Mouse (Mus musculus): ENCODE measurements at regions not wholly inside any gene's neighbourhood (a gene's known extent, or its start where the extent isn't known, plus 50 kb on each side); places are given as distances from the start of the nearest gene placed in this dataset.

- WGBS = 63% methylated on average over 8 of the region's 8 CpGs
- TF ChIP-seq EP300 (IDR thresholded peaks at IDR 0.05; ENCODE audit: low read depth) (no peak), CTCF (IDR thresholded peaks at IDR 0.05; ENCODE audit: low read depth) (no peak)
Measured at GRCm38 (mm10) chr10:91685164-91686027, 504.3 kb upstream of the Tmpo start.

GRCm38 (mm10) chr10:91679641-91680040 is 498.5 kb upstream of the Tmpo start:
- Histone ChIP-seq H3K27me3 (ENCODE audit: control insufficient read depth, insufficient read depth, low read length) (no peaks in the 10 kb centered on the region), H3K36me3 (replicated peaks; ENCODE audit: control insufficient read depth, insufficient read depth, low read length) (no peaks in the 10 kb centered on the region), H3K4me2 (ENCODE audit: low read depth, low read length) (no peak overlapping the region), H3K9me3 (replicated peaks; ENCODE audit: control insufficient read depth, low read length) (no peaks in the 10 kb centered on the region), H3K9ac (replicated peaks; ENCODE audit: low read depth, low read length) (no peak overlapping the region), H3K4me3 (ENCODE audit: low read depth, low read length) (no peak overlapping the region), H3K27ac (ENCODE audit: low read depth) (no peak overlapping the region), H3K4me1 (ENCODE audit: control insufficient read depth, insufficient read depth) (no peaks in the 10 kb centered on the region)
- no peak for TF ChIP-seq CTCF (IDR thresholded peaks at IDR 0.05; ENCODE audit: low read depth)
- no peak for TF ChIP-seq EP300 (IDR thresholded peaks at IDR 0.05; ENCODE audit: low read depth)
- DNase-seq (ENCODE audit: low spot score) (no peak), ATAC-seq (ENCODE audit: insufficient read depth, low read depth) (no peak)

More at GRCm38 (mm10) chr10:91685164-91686027, 504.3 kb upstream of the Tmpo start:
- no peak for ATAC-seq (ENCODE audit: insufficient read depth, low read depth)
- no peak overlapping the region for H3K9ac ChIP-seq (replicated peaks; ENCODE audit: low read depth, low read length)
- no peak for DNase-seq (ENCODE audit: low spot score)
- H3K4me3 ChIP-seq (ENCODE audit: low read depth, low read length) = no peak overlapping the region
- H3K27me3 ChIP-seq (ENCODE audit: control insufficient read depth, insufficient read depth, low read length) = no peaks in the 10 kb centered on the region
- no peaks in the 10 kb centered on the region for H3K4me1 ChIP-seq (ENCODE audit: control insufficient read depth, insufficient read depth)
- H3K4me2 ChIP-seq (ENCODE audit: low read depth, low read length) = no peak overlapping the region
- H3K36me3 ChIP-seq (replicated peaks; ENCODE audit: control insufficient read depth, insufficient read depth, low read length) = no peaks in the 10 kb centered on the region
- no peaks in the 10 kb centered on the region for H3K9me3 ChIP-seq (replicated peaks; ENCODE audit: control insufficient read depth, low read length)
- H3K27ac ChIP-seq (ENCODE audit: low read depth) = no peak overlapping the region

- ATAC-seq (ENCODE audit: insufficient read depth, low read depth) (no peak), DNase-seq (ENCODE audit: low spot score) (no peak)
- Histone ChIP-seq H3K9ac (replicated peaks; ENCODE audit: low read depth, low read length) (no peak overlapping the region), H3K27me3 (ENCODE audit: control insufficient read depth, insufficient read depth, low read length) (no peaks in the 10 kb centered on the region), H3K27ac (ENCODE audit: low read depth) (no peak overlapping the region), H3K9me3 (replicated peaks; ENCODE audit: control insufficient read depth, low read length) (no peaks in the 10 kb centered on the region), H3K4me3 (ENCODE audit: low read depth, low read length) (no peak overlapping the region), H3K4me1 (ENCODE audit: control insufficient read depth, insufficient read depth) (no peaks in the 10 kb centered on the region), H3K4me2 (ENCODE audit: low read depth, low read length) (no peak overlapping the region), H3K36me3 (replicated peaks; ENCODE audit: control insufficient read depth, insufficient read depth, low read length) (no peaks in the 10 kb centered on the region)
- no peak for TF ChIP-seq EP300 (IDR thresholded peaks at IDR 0.05; ENCODE audit: low read depth)
- TF ChIP-seq CTCF (IDR thresholded peaks at IDR 0.05; ENCODE audit: low read depth) = no peak
Measured at GRCm38 (mm10) chr10:91637911-91638310, 456.8 kb upstream of the Tmpo start.

GRCm38 (mm10) chr10:91628672-91629071 is 447.6 kb upstream of the Tmpo start:
- Histone ChIP-seq H3K9ac (replicated peaks; ENCODE audit: low read depth, low read length) (no peak overlapping the region), H3K4me2 (ENCODE audit: low read depth, low read length) (no peak overlapping the region), H3K27me3 (ENCODE audit: control insufficient read depth, insufficient read depth, low read length) (no peaks in the 10 kb centered on the region), H3K4me1 (ENCODE audit: control insufficient read depth, insufficient read depth) (no peaks in the 10 kb centered on the region), H3K27ac (ENCODE audit: low read depth) (no peak overlapping the region), H3K4me3 (ENCODE audit: low read depth, low read length) (no peak overlapping the region), H3K9me3 (replicated peaks; ENCODE audit: control insufficient read depth, low read length) (no peaks in the 10 kb centered on the region), H3K36me3 (replicated peaks; ENCODE audit: control insufficient read depth, insufficient read depth, low read length) (no peaks in the 10 kb centered on the region)
- TF ChIP-seq EP300 (IDR thresholded peaks at IDR 0.05; ENCODE audit: low read depth) (no peak), CTCF (IDR thresholded peaks at IDR 0.05; ENCODE audit: low read depth) (no peak)
- 74% methylated on average over 6 of the region's 6 CpGs for WGBS
- DNase-seq (ENCODE audit: low spot score) = no peak
- no peak for ATAC-seq (ENCODE audit: insufficient read depth, low read depth)

GRCm38 (mm10) chr10:91622281-91622680 is 441.2 kb upstream of the Tmpo start:
- H3K4me2 ChIP-seq (ENCODE audit: low read depth, low read length) = no peak overlapping the region
- H3K27me3 ChIP-seq (ENCODE audit: control insufficient read depth, insufficient read depth, low read length) = no peaks in the 10 kb centered on the region
- no peaks in the 10 kb centered on the region for H3K36me3 ChIP-seq (replicated peaks; ENCODE audit: control insufficient read depth, insufficient read depth, low read length)
- 77% methylated on average over 2 of the region's 2 CpGs for WGBS
- no peak overlapping the region for H3K27ac ChIP-seq (ENCODE audit: low read depth)
- H3K9me3 ChIP-seq (replicated peaks; ENCODE audit: control insufficient read depth, low read length) = no peaks in the 10 kb centered on the region
- DNase-seq (ENCODE audit: low spot score) (no peak), ATAC-seq (ENCODE audit: insufficient read depth, low read depth) (no peak)
- no peak overlapping the region for H3K4me3 ChIP-seq (ENCODE audit: low read depth, low read length)
- no peak overlapping the region for H3K9ac ChIP-seq (replicated peaks; ENCODE audit: low read depth, low read length)
- TF ChIP-seq EP300 (IDR thresholded peaks at IDR 0.05; ENCODE audit: low read depth) (no peak), CTCF (IDR thresholded peaks at IDR 0.05; ENCODE audit: low read depth) (no peak)
- H3K4me1 ChIP-seq (ENCODE audit: control insufficient read depth, insufficient read depth) = no peaks in the 10 kb centered on the region
